Mouse (Mus musculus): ENCODE results near the gene Mars2. TPM values are rescaled to one million over a fixed set of nuclear protein-coding genes. Genes with fewer than 3 reads are reported as not detected.
A peak's percentile ranks its signal among the peaks of the same experiment; 100 is the strongest.

The Mars2 gene
- polyA plus RNA-seq, 1 experiment from 2014 or later = 1.4 TPM

- WGBS = 49% methylated on average over 5 of the region's 5 CpGs
- Histone ChIP-seq H3K9ac (replicated peaks; ENCODE audit: low read depth) (no peak overlapping the region), H3K4me2 (replicated peaks; ENCODE audit: low read depth, low read length) (no peak overlapping the region)
Measured at GRCm38 (mm10) chr1:55208500-55209140, 28.4 kb upstream of the Mars2 start.

GRCm38 (mm10) chr1:55210202-55210965 lies 26.6 kb upstream of the Mars2 start:
- 41% methylated on average over 12 of the region's 12 CpGs for WGBS
- Histone ChIP-seq H3K4me3 (ENCODE audit: low read depth, low read length) (no peak overlapping the region), H3K36me3 (ENCODE audit: insufficient read depth, low read length) (no peaks in the 10 kb centered on the region), H3K27me3 (replicated peaks; ENCODE audit: insufficient read depth, low read length) (no peaks in the 10 kb centered on the region), H3K9ac (replicated peaks; ENCODE audit: low read depth) (no peak overlapping the region), H3K4me1 (ENCODE audit: insufficient read depth, low read depth, low read length) (no peaks in the 10 kb centered on the region), H3K27ac (ENCODE audit: low read length) (no peak overlapping the region), H3K4me2 (replicated peaks; ENCODE audit: low read depth, low read length) (0 out of 2 replicates have a peak overlapping the region, but pooled peaks have one; percentile 9), H3K9me3 (ENCODE audit: low read length) (no peaks in the 10 kb centered on the region)
- TF ChIP-seq CTCF (IDR thresholded peaks at IDR 0.05) (no peak), EP300 (IDR thresholded peaks at IDR 0.05) (no peak)
- DNase-seq (ENCODE audit: low spot score) (no peak), ATAC-seq (no peak)

More at GRCm38 (mm10) chr1:55208500-55209140, 28.4 kb upstream of the Mars2 start:
- H3K9me3 ChIP-seq (ENCODE audit: low read length) = no peaks in the 10 kb centered on the region
- H3K4me1 ChIP-seq (ENCODE audit: insufficient read depth, low read depth, low read length) = no peaks in the 10 kb centered on the region
- no peak overlapping the region for H3K27ac ChIP-seq (ENCODE audit: low read length)
- no peaks in the 10 kb centered on the region for H3K36me3 ChIP-seq (ENCODE audit: insufficient read depth, low read length)
- TF ChIP-seq EP300 (IDR thresholded peaks at IDR 0.05) (no peak), CTCF (IDR thresholded peaks at IDR 0.05) (no peak)
- no peak overlapping the region for H3K4me3 ChIP-seq (ENCODE audit: low read depth, low read length)
- ATAC-seq (no peak), DNase-seq (ENCODE audit: low spot score) (no peak)
- no peaks in the 10 kb centered on the region for H3K27me3 ChIP-seq (replicated peaks; ENCODE audit: insufficient read depth, low read length)

GRCm38 (mm10) chr1:55211081-55211480 lies 25.9 kb upstream of the Mars2 start:
- no peak for DNase-seq (ENCODE audit: low spot score)
- Histone ChIP-seq H3K4me3 (ENCODE audit: low read depth, low read length) (no peak overlapping the region), H3K4me2 (replicated peaks; ENCODE audit: low read depth, low read length) (no peak overlapping the region), H3K9me3 (ENCODE audit: low read length) (no peaks in the 10 kb centered on the region), H3K27me3 (replicated peaks; ENCODE audit: insufficient read depth, low read length) (no peaks in the 10 kb centered on the region), H3K4me1 (ENCODE audit: insufficient read depth, low read depth, low read length) (peaks cover 2% of the 10 kb centered on the region; the same call in 1 of the 2 replicates), H3K36me3 (ENCODE audit: insufficient read depth, low read length) (no peaks in the 10 kb centered on the region), H3K9ac (replicated peaks; ENCODE audit: low read depth) (no peak overlapping the region), H3K27ac (ENCODE audit: low read length) (no peak overlapping the region)
- 78% methylated on average over 8 of the region's 8 CpGs for WGBS
- TF ChIP-seq CTCF (IDR thresholded peaks at IDR 0.05) (no peak), EP300 (IDR thresholded peaks at IDR 0.05) (no peak)
- ATAC-seq = no peak

GRCm38 (mm10) chr1:55212771-55213170 lies 24.2 kb upstream of the Mars2 start:
- H3K9me3 ChIP-seq (ENCODE audit: low read length) = no peaks in the 10 kb centered on the region
- no peak overlapping the region for H3K4me3 ChIP-seq (ENCODE audit: low read depth, low read length)
- no peak overlapping the region for H3K27ac ChIP-seq (ENCODE audit: low read length)
- H3K27me3 ChIP-seq (replicated peaks; ENCODE audit: insufficient read depth, low read length) = no peaks in the 10 kb centered on the region
- peaks cover 3% of the 10 kb centered on the region; the same call in 1 of the 2 replicates for H3K4me1 ChIP-seq (ENCODE audit: insufficient read depth, low read depth, low read length)
- TF ChIP-seq CTCF (IDR thresholded peaks at IDR 0.05) (peak; percentile 21; the same call in 1 of the 2 replicates), EP300 (IDR thresholded peaks at IDR 0.05) (no peak)
- H3K4me2 ChIP-seq (replicated peaks; ENCODE audit: low read depth, low read length) = no peak overlapping the region
- WGBS = 70% methylated on average over 4 of the region's 4 CpGs
- ATAC-seq = no peak
- H3K36me3 ChIP-seq (ENCODE audit: insufficient read depth, low read length) = no peaks in the 10 kb centered on the region
- no peak overlapping the region for H3K9ac ChIP-seq (replicated peaks; ENCODE audit: low read depth)
- DNase-seq (ENCODE audit: low spot score) = no peak

GRCm38 (mm10) chr1:55213475-55213874 lies 23.5 kb upstream of the Mars2 start:
- no peak overlapping the region for H3K27ac ChIP-seq (ENCODE audit: low read length)
- H3K27me3 ChIP-seq (replicated peaks; ENCODE audit: insufficient read depth, low read length) = no peaks in the 10 kb centered on the region
- H3K9ac ChIP-seq (replicated peaks; ENCODE audit: low read depth) = no peak overlapping the region
- DNase-seq (ENCODE audit: low spot score) = peak; percentile 79
- peaks cover 3% of the 10 kb centered on the region; the same call in 1 of the 2 replicates for H3K4me1 ChIP-seq (ENCODE audit: insufficient read depth, low read depth, low read length)
- H3K9me3 ChIP-seq (ENCODE audit: low read length) = no peaks in the 10 kb centered on the region
- no peak overlapping the region for H3K4me3 ChIP-seq (ENCODE audit: low read depth, low read length)
- no peak overlapping the region for H3K4me2 ChIP-seq (replicated peaks; ENCODE audit: low read depth, low read length)
- peak; percentile 79 for ATAC-seq
- whole genome bisulfite sequencing = 36% methylated on average over 6 of the region's 6 CpGs
- no peaks in the 10 kb centered on the region for H3K36me3 ChIP-seq (ENCODE audit: insufficient read depth, low read length)
- no peak for TF ChIP-seq EP300 (IDR thresholded peaks at IDR 0.05)
- peak; percentile 28; the same call in 1 of the 2 replicates for TF ChIP-seq CTCF (IDR thresholded peaks at IDR 0.05)

- Histone ChIP-seq H3K4me1 (ENCODE audit: insufficient read depth, low read depth, low read length) (peaks cover 3% of the 10 kb centered on the region; the same call in 1 of the 2 replicates), H3K9me3 (ENCODE audit: low read length) (no peaks in the 10 kb centered on the region), H3K27ac (ENCODE audit: low read length) (no peak overlapping the region), H3K36me3 (ENCODE audit: insufficient read depth, low read length) (no peaks in the 10 kb centered on the region), H3K9ac (replicated peaks; ENCODE audit: low read depth) (no peak overlapping the region), H3K27me3 (replicated peaks; ENCODE audit: insufficient read depth, low read length) (no peaks in the 10 kb centered on the region), H3K4me3 (ENCODE audit: low read depth, low read length) (no peak overlapping the region), H3K4me2 (replicated peaks; ENCODE audit: low read depth, low read length) (no peak overlapping the region)
- DNase-seq (ENCODE audit: low spot score) (no peak), ATAC-seq (no peak)
- TF ChIP-seq EP300 (IDR thresholded peaks at IDR 0.05) (no peak), CTCF (IDR thresholded peaks at IDR 0.05) (no peak)
- 59% methylated on average over 6 of the region's 6 CpGs for WGBS
Measured at GRCm38 (mm10) chr1:55213936-55214335, 23.0 kb upstream of the Mars2 start.
